Mouse (Mus musculus) neural tube, embryonic 13.5 days (tissue): ENCODE results near the gene Tef. TPM values are rescaled to one million over a fixed set of nuclear protein-coding genes. Genes with fewer than 3 reads are reported as not detected.
A peak's percentile ranks its signal among the peaks of the same experiment; 100 is the strongest.

Experiments used
- ATAC-seq: fragments of 200-750 bp; cut with Nextera tagmentation; 2 replicates; pipeline ENCODE4 v1.8.0; 2017; ENCODE audit warnings: low read depth, mild to moderate bottlenecking, moderate TSS enrichment, moderate library complexity
- H3K27ac ChIP-seq: fragments of 300-500 bp; sonication (generic); replicated peaks from 2 replicates; pipeline ENCODE4 v1.5.1; 2015; ENCODE audit warnings: moderate library complexity, mild to moderate bottlenecking, inconsistent platforms
- H3K27me3 ChIP-seq: fragments of 300-500 bp; sonication (generic); 2 replicates; pipeline ENCODE4 v1.6.1; 2015; ENCODE audit warnings: mild to moderate bottlenecking, inconsistent platforms
- H3K36me3 ChIP-seq: fragments of 300-500 bp; sonication (generic); 2 replicates; pipeline ENCODE4 v1.6.1; 2015; ENCODE audit warnings: mild to moderate bottlenecking, inconsistent platforms
- H3K4me1 ChIP-seq: fragments of 300-500 bp; sonication (generic); replicated peaks from 2 replicates; pipeline ENCODE4 v1.6.1; 2015; ENCODE audit warnings: inconsistent platforms
- H3K4me2 ChIP-seq: fragments of 300-500 bp; sonication (generic); 2 replicates; pipeline ENCODE4 v1.6.1; 2015; ENCODE audit warnings: inconsistent platforms, mild to moderate bottlenecking, moderate library complexity
- H3K4me3 ChIP-seq: fragments of 300-500 bp; sonication (generic); 2 replicates; pipeline ENCODE4 v1.5.1; 2015; ENCODE audit warnings: mild to moderate bottlenecking, inconsistent platforms
- H3K9ac ChIP-seq: fragments of 300-500 bp; sonication (generic); 2 replicates; pipeline ENCODE4 v1.6.1; 2015; ENCODE audit warnings: moderate library complexity, mild to moderate bottlenecking, inconsistent platforms
- H3K9me3 ChIP-seq: fragments of 300-500 bp; sonication (generic); 2 replicates; pipeline ENCODE4 v1.6.1; 2016; ENCODE audit warnings: inconsistent platforms
- WGBS: fragments of 180-500 bp; shearing (Covaris S2); methylation state at CpG from one replicate; pipeline ENCODE4 v1.1.7; 2015; 5-methylcytosine and 5-hydroxymethylcytosine counted together
- polyA plus RNA-seq: library from polyadenylated mRNA; unstranded; fragments of >200 nt; fragmentation: Nextera tagmentation; extraction: Ambion mirVana; gene quantifications from 2 replicates; pipeline ENCODE4 v1.2.1, GENCODE M21; 2015

Tef gene
- polyA plus RNA-seq, 1 experiment from 2014 or later, result 20.6 TPM

DNA sequence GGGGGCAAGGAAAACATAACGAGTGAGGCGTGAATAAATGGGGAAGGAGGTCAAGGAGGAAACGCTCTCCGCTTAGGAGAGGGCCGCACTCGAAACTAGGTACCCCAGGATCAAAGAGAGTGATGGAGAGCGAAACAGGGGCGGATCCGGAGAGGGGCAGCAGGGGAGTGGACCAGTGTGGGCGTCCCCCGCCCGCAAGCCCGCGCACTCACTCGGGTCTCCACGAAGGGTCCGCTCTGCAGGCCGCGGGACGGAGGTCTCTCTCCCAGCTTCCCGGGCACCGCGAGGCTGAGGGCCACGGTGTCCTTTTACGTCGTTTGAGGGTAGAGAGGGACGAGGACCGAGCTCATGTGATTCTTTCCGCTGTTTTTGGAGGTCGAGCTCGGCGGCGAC is 55.5 kb downstream of the Tef start:
- peak overlapping the region; percentile 96 for H3K27ac ChIP-seq
- WGBS, result under 1% methylated on average over 33 of the region's 33 CpGs
- no peaks in the 10 kb centered on the region for H3K9me3 ChIP-seq
- peaks cover 41% of the 10 kb centered on the region for H3K4me1 ChIP-seq
- peak overlapping the region; percentile 92 for H3K4me3 ChIP-seq
- H3K4me2 ChIP-seq, result peak overlapping the region; percentile 94
- no peaks in the 10 kb centered on the region for H3K27me3 ChIP-seq
- H3K9ac ChIP-seq, result peak overlapping the region; percentile 90
- no peaks in the 10 kb centered on the region for H3K36me3 ChIP-seq
- ATAC-seq, result no peak

- no peaks in the 10 kb centered on the region for H3K9me3 ChIP-seq
- peak overlapping the region; percentile 94 for H3K4me2 ChIP-seq
- ATAC-seq, result 0 out of 2 replicates have a peak, but pooled peaks have one; percentile 2
- H3K4me1 ChIP-seq, result peaks cover 41% of the 10 kb centered on the region
- H3K36me3 ChIP-seq, result no peaks in the 10 kb centered on the region
- peak overlapping the region; percentile 96 for H3K27ac ChIP-seq
- under 1% methylated on average over 23 of the region's 23 CpGs for WGBS
- H3K27me3 ChIP-seq, result no peaks in the 10 kb centered on the region
- H3K9ac ChIP-seq, result peak overlapping the region; percentile 90
- peak overlapping the region; percentile 92 for H3K4me3 ChIP-seq
These were observed 55.9 kb downstream of the Tef start for GRCm38 (mm10) chr15:81858138-81858516.

DNA sequence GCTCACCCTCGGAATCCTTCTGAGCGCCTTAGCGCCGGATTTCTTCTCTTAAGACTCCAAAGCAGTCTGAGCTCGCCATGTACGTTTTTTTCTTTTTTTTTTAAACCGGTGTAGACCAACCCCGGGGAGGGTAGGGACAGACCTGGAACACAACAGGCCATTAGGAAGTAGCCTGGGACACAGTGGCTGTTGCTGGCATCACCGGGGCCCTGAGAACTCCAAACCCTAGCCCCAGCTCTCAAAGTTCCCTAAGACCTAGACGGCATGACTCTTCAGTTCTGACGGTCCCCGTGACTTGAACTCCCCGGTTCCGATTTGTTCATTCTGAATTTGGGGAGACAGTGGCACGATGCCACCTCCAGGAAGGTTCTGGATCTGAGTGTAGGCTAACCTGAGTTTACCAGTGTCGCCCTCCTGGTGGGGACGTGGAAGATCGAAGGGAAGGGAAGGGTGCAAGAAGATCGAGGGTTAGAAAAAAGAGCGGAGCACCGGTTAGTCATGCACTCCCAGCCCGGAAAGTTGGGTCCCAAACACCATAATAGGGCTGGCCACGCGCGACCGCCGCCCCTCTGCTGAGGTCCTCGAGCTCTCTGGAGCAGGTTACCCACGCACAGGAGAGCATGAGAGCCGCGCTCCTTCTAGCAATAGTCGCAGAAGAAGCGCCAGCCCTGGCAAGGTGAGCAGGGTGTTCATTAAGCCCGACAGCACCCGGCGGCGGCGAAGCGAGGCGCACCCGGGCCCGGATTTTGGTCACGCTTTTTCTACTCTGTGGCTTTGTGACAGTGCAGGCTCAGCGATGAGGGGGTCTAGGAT is 56.5 kb downstream of the Tef start, which contains the start of gene Tob2:
Gene Tob2, minus strand, starts transcription at position 280 of the 813 bp plus-strand sequence.
- under 1% methylated on average over 44 of the region's 44 CpGs for WGBS
- Histone ChIP-seq H3K9me3 (no peaks in the 10 kb centered on the region), H3K36me3 (peaks cover under 1% of the 10 kb centered on the region; the same call in 1 of the 2 replicates), H3K4me3 (peak within 1 kb of the TSS; percentile 92), H3K27ac (peak within 1 kb of the TSS; percentile 96), H3K9ac (peak within 1 kb of the TSS; percentile 90), H3K4me1 (peaks cover 41% of the 10 kb centered on the region), H3K27me3 (no peaks in the 10 kb centered on the region), H3K4me2 (peak within 1 kb of the TSS; percentile 94)
- ATAC-seq, result 0 out of 2 replicates have a peak, but pooled peaks have one; percentile 2

DNA sequence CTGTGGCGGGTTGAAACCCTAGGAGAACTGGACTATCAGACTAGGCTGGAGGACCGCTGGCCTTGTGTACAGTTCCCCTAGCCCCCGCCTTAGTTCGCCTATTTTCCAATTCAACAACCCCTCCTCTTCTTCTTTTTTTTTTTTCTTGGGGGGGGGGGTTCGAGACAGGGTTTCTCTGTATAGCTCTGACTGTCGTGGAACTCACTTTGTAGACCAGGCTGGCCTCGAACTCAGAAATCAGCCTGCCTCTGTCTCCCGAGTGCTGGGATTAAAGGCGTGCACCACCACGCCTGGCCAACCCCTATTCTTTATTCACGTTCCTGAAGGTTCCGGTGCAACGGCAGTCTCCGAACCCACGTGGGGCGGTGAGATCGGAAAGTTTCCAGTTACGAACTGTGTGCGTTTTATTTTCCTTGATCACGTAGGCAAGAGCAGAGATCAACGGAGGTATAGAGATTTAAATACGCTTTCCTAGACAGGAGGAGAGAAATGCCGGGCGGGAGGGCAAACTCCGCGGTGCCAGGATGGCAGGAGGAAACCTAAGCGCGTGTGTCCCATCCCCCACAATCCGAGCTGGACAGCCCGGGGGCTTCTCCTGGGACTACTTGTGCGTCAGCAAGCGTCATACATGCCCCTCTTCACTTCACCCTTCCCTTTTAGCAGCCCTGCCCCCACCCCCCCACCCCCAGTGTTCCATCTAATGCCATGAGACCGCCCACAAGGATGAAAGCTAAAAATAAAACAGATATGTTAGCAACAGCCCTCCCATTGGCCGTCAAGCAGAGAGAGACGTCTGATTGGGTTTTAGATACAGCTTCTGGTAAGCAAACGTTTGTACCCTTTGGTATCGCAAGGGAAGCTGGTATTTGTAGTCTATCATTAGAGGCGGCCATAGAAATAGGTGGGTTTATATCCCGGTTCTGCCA is 57.4 kb downstream of the Tef start:
- Histone ChIP-seq H3K4me2 (peak overlapping the region; percentile 94), H3K36me3 (peaks cover 10% of the 10 kb centered on the region), H3K4me3 (peak overlapping the region; percentile 92), H3K27ac (peak overlapping the region; percentile 96), H3K9me3 (no peaks in the 10 kb centered on the region), H3K9ac (peak overlapping the region; percentile 90), H3K27me3 (no peaks in the 10 kb centered on the region), H3K4me1 (peaks cover 40% of the 10 kb centered on the region)
- under 1% methylated on average over 39 of the region's 39 CpGs for WGBS
- peak; percentile 82 for ATAC-seq

GRCm38 (mm10) chr15:81860471-81861135 is 58.4 kb downstream of the Tef start:
- WGBS, result 41% methylated on average over 8 of the region's 8 CpGs
- ATAC-seq, result no peak
- Histone ChIP-seq H3K27ac (peak overlapping the region; percentile 69), H3K4me2 (peak overlapping the region; percentile 94), H3K4me1 (peaks cover 30% of the 10 kb centered on the region), H3K9me3 (no peaks in the 10 kb centered on the region), H3K9ac (peak overlapping the region; percentile 22; the same call in 1 of the 2 replicates), H3K27me3 (no peaks in the 10 kb centered on the region), H3K36me3 (peaks cover 19% of the 10 kb centered on the region), H3K4me3 (peak overlapping the region; percentile 92; the same call in 1 of the 2 replicates)

GRCm38 (mm10) chr15:81864238-81864637 is 62.0 kb downstream of the Tef start:
- Histone ChIP-seq H3K9ac (no peak overlapping the region), H3K4me1 (peaks cover 5% of the 10 kb centered on the region; the same call in 1 of the 2 replicates), H3K27ac (no peak overlapping the region), H3K27me3 (no peaks in the 10 kb centered on the region), H3K4me3 (no peak overlapping the region), H3K4me2 (no peak overlapping the region), H3K9me3 (no peaks in the 10 kb centered on the region), H3K36me3 (peaks cover 55% of the 10 kb centered on the region)
- no peak for ATAC-seq
- 94% methylated on average over 7 of the region's 7 CpGs for WGBS

DNA sequence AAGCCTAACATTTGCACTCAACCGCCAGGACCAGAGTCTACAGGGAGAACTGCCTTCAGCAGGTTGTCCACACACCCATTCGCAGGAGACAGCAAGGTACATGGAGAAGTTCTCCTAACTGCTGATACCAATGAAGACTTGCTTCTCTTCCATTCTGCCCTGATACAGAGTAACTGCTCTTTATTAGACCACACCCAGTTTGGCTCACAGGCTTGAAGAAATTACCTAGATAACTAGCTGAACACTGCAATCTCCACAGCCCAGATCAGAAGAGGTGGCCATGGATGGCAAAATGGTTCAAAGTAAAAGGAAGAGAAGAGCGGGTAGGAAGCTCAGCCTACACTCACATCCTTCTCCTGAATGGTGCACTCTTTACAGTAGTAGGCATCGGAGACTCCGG is 67.8 kb downstream of the Tef start:
- H3K4me1 ChIP-seq, result peaks cover 28% of the 10 kb centered on the region
- WGBS, result 96% methylated on average over 5 of the region's 5 CpGs
- no peak for ATAC-seq
- H3K36me3 ChIP-seq, result peaks cover 57% of the 10 kb centered on the region
- H3K9ac ChIP-seq, result no peak overlapping the region
- no peak overlapping the region for H3K4me3 ChIP-seq
- H3K27me3 ChIP-seq, result no peaks in the 10 kb centered on the region
- H3K4me2 ChIP-seq, result no peak overlapping the region
- H3K27ac ChIP-seq, result no peak overlapping the region
- no peaks in the 10 kb centered on the region for H3K9me3 ChIP-seq

GRCm38 (mm10) chr15:81871604-81872261 is 69.5 kb downstream of the Tef start, which contains the start of gene Phf5a:
Gene Phf5a, minus strand, starts transcription at chr15:81871911.
- H3K27ac ChIP-seq, result peak within 1 kb of the TSS; percentile 98
- H3K9ac ChIP-seq, result peak within 1 kb of the TSS; percentile 92
- ATAC-seq, result peak; percentile 89
- H3K36me3 ChIP-seq, result peaks cover 40% of the 10 kb centered on the region
- H3K4me3 ChIP-seq, result peak within 1 kb of the TSS; percentile 97
- peak within 1 kb of the TSS; percentile 95 for H3K4me2 ChIP-seq
- peaks cover 28% of the 10 kb centered on the region for H3K4me1 ChIP-seq
- WGBS, result under 1% methylated on average over 30 of the region's 30 CpGs
- H3K9me3 ChIP-seq, result no peaks in the 10 kb centered on the region
- H3K27me3 ChIP-seq, result no peaks in the 10 kb centered on the region

- peaks cover 28% of the 10 kb centered on the region for H3K4me1 ChIP-seq
- 1% methylated on average over 53 of the region's 53 CpGs for WGBS
- peak within 1 kb of the TSS; percentile 97 for H3K4me3 ChIP-seq
- no peaks in the 10 kb centered on the region for H3K9me3 ChIP-seq
- peak within 1 kb of the TSS; percentile 92 for H3K9ac ChIP-seq
- peak; percentile 83 for ATAC-seq
- peaks cover 32% of the 10 kb centered on the region for H3K36me3 ChIP-seq
- H3K4me2 ChIP-seq, result peak within 1 kb of the TSS; percentile 95
- peak within 1 kb of the TSS; percentile 98 for H3K27ac ChIP-seq
- no peaks in the 10 kb centered on the region for H3K27me3 ChIP-seq
These were observed 70.3 kb downstream of the Tef start, which contains the start of gene Aco2 for GRCm38 (mm10) chr15:81872262-81873136. Gene Aco2, plus strand, starts transcription at chr15:81872309.
